Mouse (Mus musculus): ENCODE results near the gene Sorbs1. TPM values are rescaled to one million over a fixed set of nuclear protein-coding genes. Genes with fewer than 3 reads are reported as not detected.

Gene Sorbs1
- polyA plus RNA-seq, 1 experiment: 13.2 TPM

GRCm38 (mm10) chr19:40508851-40509250, 4.7 kb downstream of the Sorbs1 start:
- 23% methylated on average over 2 of the region's 2 CpGs for WGBS
- Histone ChIP-seq H3K36me3 (ENCODE audit: control insufficient read depth, insufficient read depth, low read length) (no peaks in the 10 kb centered on the region), H3K4me1 (ENCODE audit: control insufficient read depth, insufficient read depth, insufficient read length, low read length) (peaks cover 5% of the 10 kb centered on the region; the same call in 1 of the 2 replicates), H3K27ac (ENCODE audit: insufficient read depth, low read depth, low read length) (no peak overlapping the region), H3K27me3 (ENCODE audit: control insufficient read depth, insufficient read depth, low read length) (no peaks in the 10 kb centered on the region), H3K4me3 (ENCODE audit: low read depth, low read length) (no peak overlapping the region)
- no peak for TF ChIP-seq CTCF (IDR thresholded peaks at IDR 0.05; ENCODE audit: extremely low read depth, insufficient read length, insufficient replicate concordance, low read depth, low read length)
- TF ChIP-seq POLR2A (IDR thresholded peaks at IDR 0.05; ENCODE audit: low read depth, low read length): no peak

GRCm38 (mm10) chr19:40506965-40507364, 6.6 kb downstream of the Sorbs1 start:
- Histone ChIP-seq H3K27ac (ENCODE audit: insufficient read depth, low read depth, low read length) (no peak overlapping the region), H3K36me3 (ENCODE audit: control insufficient read depth, insufficient read depth, low read length) (no peaks in the 10 kb centered on the region), H3K4me1 (ENCODE audit: control insufficient read depth, insufficient read depth, insufficient read length, low read length) (peaks cover 5% of the 10 kb centered on the region; the same call in 1 of the 2 replicates), H3K4me3 (ENCODE audit: low read depth, low read length) (no peak overlapping the region), H3K27me3 (ENCODE audit: control insufficient read depth, insufficient read depth, low read length) (no peaks in the 10 kb centered on the region)
- TF ChIP-seq CTCF (IDR thresholded peaks at IDR 0.05; ENCODE audit: extremely low read depth, insufficient read length, insufficient replicate concordance, low read depth, low read length): no peak
- no peak for TF ChIP-seq POLR2A (IDR thresholded peaks at IDR 0.05; ENCODE audit: low read depth, low read length)
- 72% methylated on average over 3 of the region's 3 CpGs for WGBS

GRCm38 (mm10) chr19:40504336-40504735, 9.2 kb downstream of the Sorbs1 start:
- H3K36me3 ChIP-seq (ENCODE audit: control insufficient read depth, insufficient read depth, low read length): no peaks in the 10 kb centered on the region
- TF ChIP-seq POLR2A (IDR thresholded peaks at IDR 0.05; ENCODE audit: low read depth, low read length): no peak
- no peak for TF ChIP-seq CTCF (IDR thresholded peaks at IDR 0.05; ENCODE audit: extremely low read depth, insufficient read length, insufficient replicate concordance, low read depth, low read length)
- no peak overlapping the region for H3K27ac ChIP-seq (ENCODE audit: insufficient read depth, low read depth, low read length)
- H3K27me3 ChIP-seq (ENCODE audit: control insufficient read depth, insufficient read depth, low read length): no peaks in the 10 kb centered on the region
- no peak overlapping the region for H3K4me3 ChIP-seq (ENCODE audit: low read depth, low read length)
- 77% methylated on average over 7 of the region's 7 CpGs for WGBS
- H3K4me1 ChIP-seq (ENCODE audit: control insufficient read depth, insufficient read depth, insufficient read length, low read length): peaks cover 18% of the 10 kb centered on the region; the same call in 1 of the 2 replicates

GRCm38 (mm10) chr19:40499940-40500737, 13.4 kb downstream of the Sorbs1 start:
- peak overlapping the region; percentile 96 for H3K27ac ChIP-seq (ENCODE audit: insufficient read depth, low read depth, low read length)
- no peaks in the 10 kb centered on the region for H3K27me3 ChIP-seq (ENCODE audit: control insufficient read depth, insufficient read depth, low read length)
- no peak overlapping the region for H3K4me3 ChIP-seq (ENCODE audit: low read depth, low read length)
- TF ChIP-seq POLR2A (IDR thresholded peaks at IDR 0.05; ENCODE audit: low read depth, low read length): no peak
- no peak for TF ChIP-seq CTCF (IDR thresholded peaks at IDR 0.05; ENCODE audit: extremely low read depth, insufficient read length, insufficient replicate concordance, low read depth, low read length)
- H3K36me3 ChIP-seq (ENCODE audit: control insufficient read depth, insufficient read depth, low read length): no peaks in the 10 kb centered on the region
- H3K4me1 ChIP-seq (ENCODE audit: control insufficient read depth, insufficient read depth, insufficient read length, low read length): peaks cover 26% of the 10 kb centered on the region; the same call in 1 of the 2 replicates
- 43% methylated on average over 11 of the region's 11 CpGs for WGBS

- 27% methylated on average over 8 of the region's 8 CpGs for WGBS
These were observed 14.4 kb downstream of the Sorbs1 start for GRCm38 (mm10) chr19:40499141-40499540.

GRCm38 (mm10) chr19:40498162-40498725, 15.3 kb downstream of the Sorbs1 start:
- peak overlapping the region; percentile 65 for H3K27ac ChIP-seq (ENCODE audit: insufficient read depth, low read depth, low read length)
- TF ChIP-seq POLR2A (IDR thresholded peaks at IDR 0.05; ENCODE audit: low read depth, low read length) (no peak), CTCF (IDR thresholded peaks at IDR 0.05; ENCODE audit: extremely low read depth, insufficient read length, insufficient replicate concordance, low read depth, low read length) (no peak)
- 70% methylated on average over 6 of the region's 6 CpGs for WGBS
- peaks cover 40% of the 10 kb centered on the region; the same call in 1 of the 2 replicates for H3K4me1 ChIP-seq (ENCODE audit: control insufficient read depth, insufficient read depth, insufficient read length, low read length)
- no peaks in the 10 kb centered on the region for H3K27me3 ChIP-seq (ENCODE audit: control insufficient read depth, insufficient read depth, low read length)
- H3K4me3 ChIP-seq (ENCODE audit: low read depth, low read length): no peak overlapping the region
- H3K36me3 ChIP-seq (ENCODE audit: control insufficient read depth, insufficient read depth, low read length): no peaks in the 10 kb centered on the region

More at GRCm38 (mm10) chr19:40499141-40499540, 14.4 kb downstream of the Sorbs1 start:
- Histone ChIP-seq H3K27me3 (ENCODE audit: control insufficient read depth, insufficient read depth, low read length) (no peaks in the 10 kb centered on the region), H3K4me1 (ENCODE audit: control insufficient read depth, insufficient read depth, insufficient read length, low read length) (peaks cover 32% of the 10 kb centered on the region; the same call in 1 of the 2 replicates), H3K4me3 (ENCODE audit: low read depth, low read length) (no peak overlapping the region), H3K27ac (ENCODE audit: insufficient read depth, low read depth, low read length) (peak overlapping the region; percentile 96), H3K36me3 (ENCODE audit: control insufficient read depth, insufficient read depth, low read length) (no peaks in the 10 kb centered on the region)
- TF ChIP-seq POLR2A (IDR thresholded peaks at IDR 0.05; ENCODE audit: low read depth, low read length) (no peak), CTCF (IDR thresholded peaks at IDR 0.05; ENCODE audit: extremely low read depth, insufficient read length, insufficient replicate concordance, low read depth, low read length) (no peak)
